Mouse (Mus musculus): ENCODE measurements around the gene Magi3. TPM values are rescaled to one million over a fixed set of nuclear protein-coding genes. Genes with fewer than 3 reads are reported as not detected.
A peak's percentile ranks its signal among the peaks of the same experiment; 100 is the strongest.

Gene Magi3
- polyA plus RNA-seq, 1 experiment, result 9.1 TPM

GRCm38 (mm10) chr3:104226731-104227130 is 6.6 kb upstream of the Magi3 start:
- H3K4me1 ChIP-seq (ENCODE audit: control insufficient read depth, insufficient read depth, low read length), result no peaks in the 10 kb centered on the region
- no peak overlapping the region for H3K27ac ChIP-seq (ENCODE audit: insufficient read depth, low read length)
- TF ChIP-seq POLR2A (IDR thresholded peaks at IDR 0.05; ENCODE audit: insufficient read depth, low read length), result no peak
- TF ChIP-seq EP300 (IDR thresholded peaks at IDR 0.05; ENCODE audit: insufficient read depth, low read depth, low read length), result no peak
- no peak for TF ChIP-seq CTCF (IDR thresholded peaks at IDR 0.05; ENCODE audit: low read depth, low read length)
- H3K9me3 ChIP-seq (replicated peaks; ENCODE audit: control insufficient read depth, insufficient read depth, low read length, poor library complexity, severe bottlenecking), result no peaks in the 10 kb centered on the region
- H3K9ac ChIP-seq (ENCODE audit: low read depth, poor library complexity, severe bottlenecking), result no peak overlapping the region
- no peaks in the 10 kb centered on the region for H3K36me3 ChIP-seq (ENCODE audit: control insufficient read depth, insufficient read depth, low read length, poor library complexity, severe bottlenecking)
- H3K27me3 ChIP-seq (ENCODE audit: control insufficient read depth, insufficient read depth, low read length, poor library complexity, severe bottlenecking), result no peaks in the 10 kb centered on the region
- no peak overlapping the region for H3K4me3 ChIP-seq (ENCODE audit: low read depth, low read length)

- H3K4me3 ChIP-seq (ENCODE audit: low read depth, low read length), result peak overlapping the region; percentile 56
- TF ChIP-seq EP300 (IDR thresholded peaks at IDR 0.05; ENCODE audit: insufficient read depth, low read depth, low read length) (no peak), POLR2A (IDR thresholded peaks at IDR 0.05; ENCODE audit: insufficient read depth, low read length) (no peak), CTCF (IDR thresholded peaks at IDR 0.05; ENCODE audit: low read depth, low read length) (no peak)
- H3K9me3 ChIP-seq (replicated peaks; ENCODE audit: control insufficient read depth, insufficient read depth, low read length, poor library complexity, severe bottlenecking), result no peaks in the 10 kb centered on the region
- H3K9ac ChIP-seq (ENCODE audit: low read depth, poor library complexity, severe bottlenecking), result peak overlapping the region; percentile 42
- no peaks in the 10 kb centered on the region for H3K4me1 ChIP-seq (ENCODE audit: control insufficient read depth, insufficient read depth, low read length)
- H3K36me3 ChIP-seq (ENCODE audit: control insufficient read depth, insufficient read depth, low read length, poor library complexity, severe bottlenecking), result no peaks in the 10 kb centered on the region
- H3K27me3 ChIP-seq (ENCODE audit: control insufficient read depth, insufficient read depth, low read length, poor library complexity, severe bottlenecking), result peaks cover 5% of the 10 kb centered on the region; the same call in 1 of the 2 replicates
- H3K27ac ChIP-seq (ENCODE audit: insufficient read depth, low read length), result peak overlapping the region; percentile 83
Measured at GRCm38 (mm10) chr3:104221156-104221555, 982 bp upstream of the Magi3 start.

GRCm38 (mm10) chr3:104219531-104220294 is 461 bp downstream of the Magi3 start:
- no peaks in the 10 kb centered on the region for H3K4me1 ChIP-seq (ENCODE audit: control insufficient read depth, insufficient read depth, low read length)
- no peaks in the 10 kb centered on the region for H3K9me3 ChIP-seq (replicated peaks; ENCODE audit: control insufficient read depth, insufficient read depth, low read length, poor library complexity, severe bottlenecking)

GRCm38 (mm10) chr3:104218926-104219325 is 1.2 kb downstream of the Magi3 start:
- no peaks in the 10 kb centered on the region for H3K9me3 ChIP-seq (replicated peaks; ENCODE audit: control insufficient read depth, insufficient read depth, low read length, poor library complexity, severe bottlenecking)
- H3K27ac ChIP-seq (ENCODE audit: insufficient read depth, low read length), result no peak overlapping the region
- H3K4me3 ChIP-seq (ENCODE audit: low read depth, low read length), result peak overlapping the region; percentile 74
- peak overlapping the region; percentile 95 for H3K9ac ChIP-seq (ENCODE audit: low read depth, poor library complexity, severe bottlenecking)
- no peaks in the 10 kb centered on the region for H3K36me3 ChIP-seq (ENCODE audit: control insufficient read depth, insufficient read depth, low read length, poor library complexity, severe bottlenecking)
- no peaks in the 10 kb centered on the region for H3K4me1 ChIP-seq (ENCODE audit: control insufficient read depth, insufficient read depth, low read length)
- no peak for TF ChIP-seq POLR2A (IDR thresholded peaks at IDR 0.05; ENCODE audit: insufficient read depth, low read length)
- no peak for TF ChIP-seq CTCF (IDR thresholded peaks at IDR 0.05; ENCODE audit: low read depth, low read length)
- no peak for TF ChIP-seq EP300 (IDR thresholded peaks at IDR 0.05; ENCODE audit: insufficient read depth, low read depth, low read length)
- H3K27me3 ChIP-seq (ENCODE audit: control insufficient read depth, insufficient read depth, low read length, poor library complexity, severe bottlenecking), result peaks cover 5% of the 10 kb centered on the region; the same call in 1 of the 2 replicates

More at GRCm38 (mm10) chr3:104219531-104220294, 461 bp downstream of the Magi3 start:
- no peak for TF ChIP-seq POLR2A (IDR thresholded peaks at IDR 0.05; ENCODE audit: insufficient read depth, low read length)
- no peak for TF ChIP-seq EP300 (IDR thresholded peaks at IDR 0.05; ENCODE audit: insufficient read depth, low read depth, low read length)
- no peak for TF ChIP-seq CTCF (IDR thresholded peaks at IDR 0.05; ENCODE audit: low read depth, low read length)
- Histone ChIP-seq H3K9ac (ENCODE audit: low read depth, poor library complexity, severe bottlenecking) (peak overlapping the region; percentile 95), H3K36me3 (ENCODE audit: control insufficient read depth, insufficient read depth, low read length, poor library complexity, severe bottlenecking) (no peaks in the 10 kb centered on the region), H3K27me3 (ENCODE audit: control insufficient read depth, insufficient read depth, low read length, poor library complexity, severe bottlenecking) (peaks cover 5% of the 10 kb centered on the region; the same call in 1 of the 2 replicates), H3K27ac (ENCODE audit: insufficient read depth, low read length) (peak overlapping the region; percentile 68; the same call in 1 of the 2 replicates), H3K4me3 (ENCODE audit: low read depth, low read length) (peak overlapping the region; percentile 85)

GRCm38 (mm10) chr3:104189823-104190222 is 30.4 kb downstream of the Magi3 start:
- Histone ChIP-seq H3K4me1 (ENCODE audit: control insufficient read depth, insufficient read depth, low read length) (no peaks in the 10 kb centered on the region), H3K4me3 (ENCODE audit: low read depth, low read length) (no peak overlapping the region), H3K9me3 (replicated peaks; ENCODE audit: control insufficient read depth, insufficient read depth, low read length, poor library complexity, severe bottlenecking) (no peaks in the 10 kb centered on the region), H3K27ac (ENCODE audit: insufficient read depth, low read length) (no peak overlapping the region), H3K27me3 (ENCODE audit: control insufficient read depth, insufficient read depth, low read length, poor library complexity, severe bottlenecking) (no peaks in the 10 kb centered on the region), H3K36me3 (ENCODE audit: control insufficient read depth, insufficient read depth, low read length, poor library complexity, severe bottlenecking) (no peaks in the 10 kb centered on the region), H3K9ac (ENCODE audit: low read depth, poor library complexity, severe bottlenecking) (no peak overlapping the region)
- no peak for TF ChIP-seq CTCF (IDR thresholded peaks at IDR 0.05; ENCODE audit: low read depth, low read length)
- no peak for TF ChIP-seq EP300 (IDR thresholded peaks at IDR 0.05; ENCODE audit: insufficient read depth, low read depth, low read length)
- no peak for TF ChIP-seq POLR2A (IDR thresholded peaks at IDR 0.05; ENCODE audit: insufficient read depth, low read length)

GRCm38 (mm10) chr3:104189234-104189633 is 30.9 kb downstream of the Magi3 start:
- H3K9ac ChIP-seq (ENCODE audit: low read depth, poor library complexity, severe bottlenecking), result no peak overlapping the region
- H3K4me3 ChIP-seq (ENCODE audit: low read depth, low read length), result no peak overlapping the region
- H3K4me1 ChIP-seq (ENCODE audit: control insufficient read depth, insufficient read depth, low read length), result no peaks in the 10 kb centered on the region
- H3K9me3 ChIP-seq (replicated peaks; ENCODE audit: control insufficient read depth, insufficient read depth, low read length, poor library complexity, severe bottlenecking), result no peaks in the 10 kb centered on the region
- H3K27ac ChIP-seq (ENCODE audit: insufficient read depth, low read length), result no peak overlapping the region
- no peaks in the 10 kb centered on the region for H3K27me3 ChIP-seq (ENCODE audit: control insufficient read depth, insufficient read depth, low read length, poor library complexity, severe bottlenecking)
- TF ChIP-seq POLR2A (IDR thresholded peaks at IDR 0.05; ENCODE audit: insufficient read depth, low read length) (no peak), CTCF (IDR thresholded peaks at IDR 0.05; ENCODE audit: low read depth, low read length) (no peak), EP300 (IDR thresholded peaks at IDR 0.05; ENCODE audit: insufficient read depth, low read depth, low read length) (no peak)
- H3K36me3 ChIP-seq (ENCODE audit: control insufficient read depth, insufficient read depth, low read length, poor library complexity, severe bottlenecking), result no peaks in the 10 kb centered on the region

Measured in ES-Bruce4 (cell line).